Mouse (Mus musculus) thymus, adult 2 months (tissue): ENCODE measurements at regions not wholly inside any gene's neighbourhood (a gene's known extent, or its start where the extent isn't known, plus 50 kb on each side); places are given as distances from the start of the nearest gene placed in this dataset.

Experiments used
- DNase-seq: peaks from one replicate; pipeline ENCODE4 v3.0.0; 2021
- H3K27ac ChIP-seq: fragments of 200-500 bp; 2 replicates; pipeline ENCODE4 v1.5.1; 2012; ENCODE audit warnings: low read length, control low read depth; ENCODE audit not compliant: control insufficient read depth, insufficient read depth
- H3K27me3 ChIP-seq: fragments of 200-500 bp; 2 replicates; pipeline ENCODE4 v1.6.1; 2012; ENCODE audit warnings: mild to moderate bottlenecking, low read length, moderate library complexity, mixed read lengths; ENCODE audit not compliant: control insufficient read depth, insufficient read depth
- H3K36me3 ChIP-seq: fragments of 200-500 bp; 2 replicates; pipeline ENCODE4 v1.6.1; 2012; ENCODE audit warnings: mild to moderate bottlenecking, low read length, moderate library complexity; ENCODE audit not compliant: control insufficient read depth, insufficient read depth
- H3K4me1 ChIP-seq: fragments of 200-500 bp; replicated peaks from 2 replicates; pipeline ENCODE4 v1.6.1; 2012; ENCODE audit warnings: low read length; ENCODE audit not compliant: control insufficient read depth, insufficient read depth
- H3K4me3 ChIP-seq: fragments of 200-500 bp; 2 replicates; pipeline ENCODE4 v1.5.1; 2012; ENCODE audit warnings: mild to moderate bottlenecking, low read length, control low read depth, moderate library complexity; ENCODE audit not compliant: control insufficient read depth, insufficient read depth
- CTCF ChIP-seq: fragments of 200-500 bp; IDR thresholded peaks from 2 replicates; pipeline ENCODE4 v1.5.1; 2012; ENCODE audit warnings: mild to moderate bottlenecking, control low read depth, low read length, moderate library complexity, borderline replicate concordance; ENCODE audit not compliant: control insufficient read depth, poor library complexity, insufficient read depth; ENCODE audit errors: extremely low read depth
- POLR2A ChIP-seq: fragments of 200-500 bp; IDR thresholded peaks from 2 replicates; pipeline ENCODE4 v1.6.1; 2012; ENCODE audit warnings: mild to moderate bottlenecking, low read length, control low read depth, moderate library complexity; ENCODE audit not compliant: control insufficient read depth, poor library complexity, insufficient read depth; ENCODE audit errors: extremely low read depth
- WGBS: fragments of 180-500 bp; shearing (Covaris S2); methylation state at CpG from one replicate; pipeline ENCODE4 v1.1.7; 2018; 5-methylcytosine and 5-hydroxymethylcytosine counted together

DNA sequence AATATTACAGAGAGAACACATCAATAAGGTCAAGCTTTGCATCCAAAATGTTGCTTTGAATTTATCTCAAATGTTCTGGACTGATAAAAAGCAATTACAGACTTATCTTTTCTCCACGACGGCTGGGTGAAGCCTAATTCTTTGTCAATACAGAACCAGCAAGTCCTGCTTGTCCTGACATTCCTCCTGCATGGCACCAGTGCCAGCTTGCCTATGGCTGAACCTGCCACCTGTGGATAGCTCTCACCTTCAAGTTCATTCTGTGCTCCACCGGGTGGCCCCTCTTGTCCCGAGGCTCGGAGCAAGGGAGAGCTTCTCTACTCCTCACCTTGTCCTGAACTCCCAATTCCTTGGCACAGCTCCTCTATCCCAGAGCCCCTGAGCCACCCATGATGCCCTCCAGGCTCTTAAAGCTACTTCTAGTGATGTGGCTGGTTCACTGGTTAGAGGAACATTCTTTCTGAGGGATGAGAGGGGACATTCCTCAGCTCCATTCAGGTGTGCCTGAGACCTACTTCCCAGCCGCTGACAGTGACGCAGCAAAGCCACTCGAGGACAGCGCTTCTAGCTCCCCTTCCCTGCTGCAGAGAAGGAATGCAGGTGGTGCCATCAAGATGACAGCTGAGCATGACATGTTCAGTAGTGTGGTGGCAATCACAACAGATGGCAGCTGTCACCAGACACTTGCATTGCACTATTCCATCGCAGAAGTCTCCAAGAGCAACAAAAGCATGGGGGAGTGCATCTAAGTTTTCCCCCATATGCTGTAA is 119.5 kb upstream of the Sash1 start:
- Histone ChIP-seq H3K36me3 (no peaks in the 10 kb centered on the region), H3K4me1 (no peaks in the 10 kb centered on the region), H3K27ac (no peak overlapping the region), H3K27me3 (no peaks in the 10 kb centered on the region), H3K4me3 (no peak overlapping the region)
- WGBS, result 86% methylated on average over 10 of the region's 10 CpGs
- DNase-seq, result no peak
- no peak for TF ChIP-seq POLR2A
- no peak for TF ChIP-seq CTCF

DNA sequence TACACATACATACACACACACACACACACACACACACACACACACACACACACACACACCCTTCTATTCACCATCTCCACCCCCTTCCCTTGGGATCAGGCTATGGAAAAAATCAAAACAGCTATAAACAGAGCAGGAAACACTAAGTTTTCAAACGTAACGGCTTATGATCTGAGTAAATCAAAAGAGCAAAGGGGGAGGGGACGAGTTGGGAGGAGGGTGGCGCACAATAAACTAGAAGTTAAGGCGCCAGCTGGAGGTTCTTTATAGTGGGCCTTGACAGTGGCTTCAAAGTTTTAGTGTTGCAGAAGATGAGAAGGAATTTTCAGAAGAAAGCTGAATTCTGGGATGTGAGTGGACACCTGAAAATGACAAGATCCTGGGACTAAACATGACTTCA is 116.4 kb upstream of the Sash1 start:
- no peak overlapping the region for H3K27ac ChIP-seq
- H3K27me3 ChIP-seq, result no peaks in the 10 kb centered on the region
- DNase-seq, result no peak
- WGBS, result 81% methylated on average over 5 of the region's 5 CpGs
- TF ChIP-seq POLR2A (no peak), CTCF (no peak)
- no peaks in the 10 kb centered on the region for H3K36me3 ChIP-seq
- no peak overlapping the region for H3K4me3 ChIP-seq
- no peaks in the 10 kb centered on the region for H3K4me1 ChIP-seq

DNA sequence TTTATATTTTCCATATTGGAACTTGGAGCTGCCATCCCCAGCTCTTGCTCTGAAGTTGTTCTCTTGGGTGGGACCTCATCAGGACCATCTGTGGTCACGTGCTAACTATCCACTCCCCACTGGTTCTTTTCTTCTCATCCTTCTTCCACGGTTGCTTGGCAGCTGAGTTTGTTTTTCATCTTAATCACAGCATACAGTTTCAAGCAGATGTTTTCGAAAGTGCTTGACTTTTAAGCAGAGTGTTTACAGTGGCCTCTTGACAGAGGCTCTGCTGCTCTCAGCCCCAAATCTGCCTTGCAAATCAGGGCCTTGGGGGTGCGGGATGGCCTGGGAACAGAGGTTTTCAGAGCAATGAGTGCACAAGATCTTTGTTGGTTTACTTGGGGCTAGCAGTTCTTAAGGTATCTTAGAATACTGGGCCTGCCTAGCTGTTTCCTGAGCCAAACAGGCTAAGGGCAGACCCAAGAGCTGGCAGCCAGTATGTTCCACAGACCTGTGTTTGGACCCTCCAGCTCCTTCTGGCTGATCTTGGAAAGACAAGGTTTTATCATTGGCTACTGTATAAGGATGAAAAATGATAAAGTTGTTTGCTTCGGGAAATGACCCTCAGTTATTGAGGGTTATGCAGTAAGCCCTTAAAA is 113.0 kb upstream of the Sash1 start:
- Histone ChIP-seq H3K27me3 (no peaks in the 10 kb centered on the region), H3K4me3 (no peak overlapping the region), H3K27ac (no peak overlapping the region), H3K4me1 (no peaks in the 10 kb centered on the region), H3K36me3 (no peaks in the 10 kb centered on the region)
- no peak for TF ChIP-seq CTCF
- no peak for TF ChIP-seq POLR2A
- 79% methylated on average over 5 of the region's 5 CpGs for WGBS
- DNase-seq, result no peak

DNA sequence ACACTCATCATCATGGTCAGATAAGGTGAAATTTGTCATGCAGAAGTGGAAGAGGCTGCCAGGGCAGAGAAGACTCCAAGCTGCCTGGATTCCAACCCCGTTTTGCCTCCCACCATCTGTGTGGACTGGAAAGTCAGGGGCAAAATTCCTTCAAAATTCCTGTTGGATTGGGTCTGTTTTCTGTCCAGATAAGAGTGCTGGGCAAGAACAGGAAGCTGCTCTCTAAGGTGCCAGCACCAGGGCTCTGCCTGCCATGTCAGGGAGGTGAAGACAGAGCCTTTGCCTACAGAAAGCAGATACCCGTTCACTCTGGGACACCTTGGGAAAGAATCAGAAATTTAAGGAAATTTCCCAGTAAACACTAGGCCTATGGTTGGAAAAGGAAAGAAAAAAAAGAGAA is 112.5 kb upstream of the Sash1 start:
- no peaks in the 10 kb centered on the region for H3K36me3 ChIP-seq
- DNase-seq, result no peak

DNA sequence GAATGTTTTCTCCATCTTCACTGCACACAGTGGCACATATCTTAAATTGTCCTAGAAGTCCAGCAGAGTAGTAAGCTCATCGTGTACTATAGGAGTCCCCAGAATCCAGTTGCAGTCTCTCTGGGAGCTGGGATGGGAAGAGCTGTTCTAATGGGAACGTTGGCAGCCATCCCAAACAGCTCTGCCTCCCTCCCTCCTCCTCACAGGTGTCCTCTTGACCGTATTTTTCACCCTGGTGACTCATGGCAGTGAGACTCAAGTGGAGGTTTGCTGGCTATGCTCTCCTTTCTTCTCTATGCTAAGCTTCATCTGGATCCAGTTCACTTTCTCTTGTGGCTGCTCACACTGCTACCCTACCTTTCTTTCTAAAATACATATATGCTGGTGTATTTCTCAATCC is 109.2 kb upstream of the Sash1 start:
- H3K4me1 ChIP-seq, result no peaks in the 10 kb centered on the region
- no peak for DNase-seq
- no peak overlapping the region for H3K27ac ChIP-seq
- H3K4me3 ChIP-seq, result no peak overlapping the region
- no peaks in the 10 kb centered on the region for H3K27me3 ChIP-seq
- no peaks in the 10 kb centered on the region for H3K36me3 ChIP-seq
- TF ChIP-seq CTCF (no peak), POLR2A (no peak)
- 88% methylated on average over 3 of the region's 3 CpGs for WGBS

More for the DNA sequence above, 112.5 kb upstream of the Sash1 start:
- Histone ChIP-seq H3K27ac (no peak overlapping the region), H3K27me3 (no peaks in the 10 kb centered on the region), H3K4me1 (no peaks in the 10 kb centered on the region), H3K4me3 (no peak overlapping the region)
- TF ChIP-seq POLR2A (no peak), CTCF (no peak)
- WGBS, result 94% methylated on average over 2 of the region's 2 CpGs

DNA sequence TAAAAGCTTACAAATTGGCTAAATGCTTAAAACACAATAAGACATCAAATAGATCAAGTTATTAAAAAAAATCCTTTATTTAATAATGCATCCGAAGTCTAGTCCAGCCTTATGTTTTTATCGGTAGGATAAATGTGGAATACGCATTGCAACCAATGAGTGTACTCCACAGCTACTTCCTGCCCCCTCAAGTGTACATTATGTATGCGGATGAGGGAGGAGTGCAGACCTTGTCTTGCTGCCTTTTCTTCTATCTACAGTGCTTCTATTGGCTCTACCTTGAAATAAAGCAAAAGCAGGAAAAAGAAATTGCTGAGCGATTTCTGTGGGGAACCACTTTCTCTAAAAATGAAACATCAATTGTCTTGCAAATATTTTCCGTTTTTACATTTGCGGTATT is 100.5 kb upstream of the Sash1 start:
- H3K27me3 ChIP-seq, result no peaks in the 10 kb centered on the region
- no peak overlapping the region for H3K4me3 ChIP-seq
- TF ChIP-seq POLR2A, result no peak
- TF ChIP-seq CTCF, result no peak
- WGBS, result 63% methylated on average over 7 of the region's 7 CpGs
- H3K27ac ChIP-seq, result no peak overlapping the region
- DNase-seq, result no peak
- no peaks in the 10 kb centered on the region for H3K4me1 ChIP-seq
- no peaks in the 10 kb centered on the region for H3K36me3 ChIP-seq
